Mouse (Mus musculus): ENCODE measurements around the gene Tcf7l2. TPM values are rescaled to one million over a fixed set of nuclear protein-coding genes. Genes with fewer than 3 reads are reported as not detected.

Gene Tcf7l2
- total RNA-seq (2022): 10 to 100 TPM in 1 of 4 experiments, 1 to 10 TPM in 3; 5.7 to 10.7 (median 7.7) TPM

DNA sequence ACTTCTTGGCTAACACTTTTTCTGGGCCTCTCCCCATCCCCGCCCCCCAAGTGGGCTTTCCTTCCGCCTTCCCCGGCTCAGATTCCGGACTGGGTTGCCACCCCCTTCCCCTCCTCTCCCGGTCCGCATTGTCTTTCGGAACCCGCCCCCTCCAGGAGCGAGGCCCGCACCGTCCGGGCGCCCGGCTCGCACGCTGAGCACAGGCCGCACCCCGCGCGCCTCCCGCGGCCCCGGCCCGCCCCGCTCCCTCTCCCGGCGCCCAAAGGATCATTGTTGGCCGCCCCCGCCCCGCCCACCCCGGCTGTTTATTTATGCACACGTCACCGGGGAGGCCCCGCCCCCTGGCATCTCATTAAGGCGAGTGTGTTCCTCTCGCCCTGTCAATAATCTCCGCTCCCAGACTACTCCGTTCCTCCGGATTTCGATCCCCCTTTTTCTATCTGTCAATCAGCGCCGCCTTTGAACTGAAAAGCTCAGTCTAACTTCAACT is at the start of gene Tcf7l2:
Tcf7l2 (plus strand) TSS at position 382 of the 490 bp plus-strand sequence.
- peak; percentile 88 to 91 for DNase-seq (ENCODE audit: low spot score in 2 of 2)

DNA sequence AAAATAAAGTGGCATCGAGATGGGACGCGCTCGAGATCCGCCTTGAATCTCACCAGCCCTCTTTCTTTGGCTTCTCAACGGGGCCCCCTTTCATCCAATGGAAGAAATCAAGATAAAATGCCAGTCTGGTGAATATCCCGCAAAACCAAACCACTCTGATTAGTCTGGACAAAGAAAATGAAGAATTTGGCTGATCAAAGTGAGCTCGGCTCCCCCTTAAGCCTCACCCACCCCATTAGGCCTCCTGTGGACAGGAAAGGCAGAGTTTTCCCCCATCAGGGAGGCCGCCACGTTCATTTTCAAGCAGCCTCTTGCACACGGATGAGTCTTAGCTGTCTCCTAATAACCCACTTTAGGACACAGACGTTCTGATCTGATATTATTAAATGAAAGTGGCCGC is 47.0 kb upstream of the Tcf7l2 start:
- no peak for DNase-seq (ENCODE audit: low spot score in 2 of 2)

DNA sequence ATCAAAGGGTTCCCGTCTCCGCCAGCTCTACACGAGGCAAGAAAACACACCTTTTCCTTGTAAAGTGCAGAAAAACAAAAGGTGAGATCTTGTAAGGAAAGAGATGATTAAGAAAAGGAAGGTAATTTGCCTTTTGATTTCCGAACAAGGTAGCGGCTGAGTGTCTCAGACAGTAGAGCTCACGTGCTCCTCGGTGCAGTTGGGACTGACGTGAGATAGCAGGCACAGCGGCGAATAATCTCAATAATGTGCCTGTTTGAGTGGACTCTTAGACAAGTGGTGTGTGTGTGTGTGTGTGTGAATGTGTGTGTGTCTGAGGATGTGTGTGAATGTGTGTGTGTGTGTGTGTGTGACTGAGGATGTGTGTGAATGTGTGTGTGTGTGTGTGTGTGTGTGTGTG is 46.2 kb upstream of the Tcf7l2 start:
- no peak for DNase-seq (ENCODE audit: low spot score in 2 of 2)

DNA sequence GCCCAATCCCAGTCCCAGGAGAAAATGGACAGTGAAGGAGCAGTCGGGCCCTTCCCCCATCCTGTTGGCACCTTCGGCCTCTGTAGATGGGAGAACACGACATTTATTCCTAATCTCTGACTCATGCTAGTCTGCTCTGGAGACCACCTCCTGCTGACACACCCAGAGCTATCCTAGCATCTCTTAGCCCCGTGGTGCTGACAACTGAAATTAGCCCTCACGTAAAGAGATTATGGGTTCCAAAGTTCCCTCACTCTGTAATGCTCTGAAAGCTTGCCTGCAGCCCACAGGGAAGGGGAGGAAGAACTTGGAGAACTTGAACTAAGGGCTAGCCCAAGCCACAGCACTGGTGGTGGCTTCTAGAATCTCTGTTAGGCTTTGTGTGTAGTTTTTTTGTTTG is 42.7 kb upstream of the Tcf7l2 start:
- DNase-seq (ENCODE audit: low spot score in 2 of 2): no peak

DNA sequence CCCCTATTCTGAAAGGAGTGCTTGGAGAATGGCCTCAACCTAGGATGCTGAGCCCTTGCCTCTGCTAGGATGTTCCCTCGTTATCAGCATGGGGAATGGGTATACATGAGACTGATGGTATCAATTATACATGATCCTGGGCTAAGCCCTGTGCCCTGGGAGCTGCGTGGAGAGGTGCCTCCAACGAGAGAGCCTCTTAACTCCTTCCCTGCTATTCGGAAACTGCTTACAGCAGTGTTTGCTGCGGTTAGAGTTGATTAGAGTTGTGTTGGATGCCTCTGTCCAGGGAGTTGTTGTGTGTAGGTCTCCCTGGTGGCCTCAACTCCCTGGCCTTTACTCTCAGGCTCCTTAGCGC is 41.4 kb upstream of the Tcf7l2 start:
- no peak for DNase-seq (ENCODE audit: low spot score in 2 of 2)

DNA sequence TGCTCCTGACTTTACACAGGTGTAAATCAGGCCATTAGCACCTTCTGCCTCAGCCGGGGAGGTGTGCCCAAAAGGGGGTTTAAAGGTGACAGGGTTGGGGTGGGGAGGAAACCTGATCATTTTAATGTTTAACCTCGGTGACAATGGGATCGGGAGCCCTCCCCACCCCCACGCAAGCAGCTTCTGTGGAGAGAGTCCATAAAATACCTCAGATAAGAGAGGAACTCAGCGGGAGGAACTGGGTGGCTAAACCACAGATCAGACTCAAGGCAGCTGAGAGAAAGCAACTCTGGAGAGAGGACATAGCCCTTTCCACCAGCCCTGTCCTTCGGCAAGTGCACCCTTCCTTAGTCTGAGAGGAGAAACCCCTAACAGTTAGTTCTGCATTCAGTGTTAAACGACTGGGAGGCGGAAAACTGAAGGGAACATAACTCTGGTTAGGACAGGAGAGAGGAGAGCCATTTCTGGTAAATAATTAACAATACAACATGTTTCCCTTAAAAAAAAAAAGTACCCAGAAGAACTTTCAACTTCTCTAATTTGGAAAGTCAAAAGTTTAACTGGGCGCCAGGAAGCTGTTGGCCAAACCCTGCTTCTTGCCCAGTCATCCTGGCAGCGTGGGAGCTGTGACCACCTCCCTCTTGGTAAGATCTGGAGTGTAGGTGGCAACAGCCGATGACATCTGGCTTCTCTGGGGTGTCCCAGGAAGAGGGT is 40.9 kb upstream of the Tcf7l2 start:
- no peak for DNase-seq (ENCODE audit: low spot score in 2 of 2)

DNA sequence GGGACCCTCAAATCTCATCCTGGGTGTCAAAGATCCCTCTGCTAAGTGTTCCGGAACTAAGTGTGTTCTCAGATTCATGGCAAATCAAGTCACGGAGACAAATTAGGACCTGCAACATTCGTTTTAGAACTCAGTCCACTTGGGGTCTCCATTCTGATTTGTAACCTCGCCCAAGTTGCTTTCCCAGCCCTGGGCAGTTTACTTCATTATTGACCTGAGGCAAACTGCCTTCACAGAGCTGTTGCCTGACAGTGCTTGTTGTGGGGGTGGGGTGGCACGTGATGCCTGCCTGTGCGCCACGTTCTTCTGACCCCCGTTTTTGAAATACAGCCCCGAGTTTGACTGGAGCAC is 40.4 kb upstream of the Tcf7l2 start:
- DNase-seq (ENCODE audit: low spot score in 2 of 2): no peak

DNA sequence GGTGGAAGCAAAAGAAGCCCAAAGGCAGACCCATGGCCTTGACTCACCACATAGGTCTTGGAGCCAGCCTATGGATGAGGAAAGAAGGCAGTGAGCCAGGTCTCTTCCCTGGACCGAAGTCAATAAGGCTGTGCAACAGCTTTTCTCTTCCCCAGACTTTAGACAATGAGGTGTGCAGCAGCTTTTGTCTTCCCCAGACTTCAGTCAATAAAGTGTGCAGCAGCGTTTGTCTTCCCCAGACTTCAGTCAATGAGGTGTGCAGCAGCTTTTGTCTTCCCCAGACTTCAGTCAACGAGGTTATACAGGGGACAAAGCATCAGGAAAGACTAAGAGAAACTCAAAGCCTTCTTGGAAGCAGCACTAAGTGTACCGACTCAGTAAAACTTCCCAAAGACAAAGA is 39.5 kb upstream of the Tcf7l2 start:
- DNase-seq (ENCODE audit: low spot score in 2 of 2): no peak

DNA sequence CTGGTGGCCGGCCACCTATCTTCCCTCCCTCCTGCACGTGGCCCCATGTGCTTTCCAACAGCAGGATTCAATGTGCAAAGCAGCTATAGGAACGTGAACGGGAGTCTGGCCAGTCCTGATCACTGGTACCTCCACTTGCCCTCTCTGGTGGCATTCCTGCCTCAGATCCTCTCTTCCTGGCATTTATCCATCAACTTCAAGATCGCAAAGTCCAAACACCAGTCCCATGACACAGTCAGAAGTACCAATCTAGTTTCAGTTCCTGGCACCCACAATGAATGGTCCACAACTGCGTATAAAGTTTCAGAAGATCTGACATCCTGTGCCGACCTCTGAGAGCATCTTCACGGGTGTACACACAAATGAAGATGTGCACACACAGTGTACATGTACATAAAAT is 38.9 kb upstream of the Tcf7l2 start:
- no peak for DNase-seq (ENCODE audit: low spot score in 2 of 2)

DNA sequence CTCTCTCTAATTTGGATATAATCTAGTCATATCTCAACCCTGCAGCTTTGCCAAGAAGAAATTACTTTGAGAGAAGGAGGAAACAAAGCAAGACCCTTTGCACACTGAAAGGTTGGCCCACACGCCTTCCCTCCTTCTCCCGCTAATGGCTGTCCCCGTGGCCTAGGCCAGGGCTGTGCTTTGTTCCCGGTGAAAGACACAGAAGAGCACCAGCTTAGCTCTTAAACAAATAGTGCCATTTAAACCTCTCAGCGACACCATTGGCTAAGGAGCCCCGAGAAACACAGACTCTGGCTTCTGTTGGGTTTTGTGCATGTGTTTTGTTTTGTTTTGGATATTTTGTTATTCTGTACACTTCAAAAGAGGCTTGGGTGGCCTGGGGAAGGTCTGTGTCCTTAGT is 37.5 kb upstream of the Tcf7l2 start:
- DNase-seq (ENCODE audit: low spot score in 2 of 2): no peak

DNA sequence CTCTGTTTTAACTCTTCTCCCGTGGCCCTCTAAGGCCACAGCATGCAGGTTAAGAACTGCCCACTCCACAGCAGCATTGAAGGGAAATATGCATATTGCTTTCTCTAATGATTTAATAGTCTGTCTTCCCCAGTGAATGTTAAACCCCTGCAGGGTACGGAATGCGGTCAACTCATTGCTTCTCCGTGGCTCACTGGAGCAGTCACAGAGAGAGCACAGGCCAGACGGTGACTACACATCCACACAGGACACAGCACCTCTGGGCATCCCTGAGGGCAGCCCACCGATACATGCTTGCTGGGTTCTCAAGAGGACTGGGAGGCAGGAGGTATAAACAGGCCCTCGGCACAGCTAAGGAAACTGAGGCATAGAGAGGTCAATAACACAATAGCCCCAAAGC is 35.3 kb upstream of the Tcf7l2 start:
- DNase-seq (ENCODE audit: low spot score in 2 of 2): no peak

DNA sequence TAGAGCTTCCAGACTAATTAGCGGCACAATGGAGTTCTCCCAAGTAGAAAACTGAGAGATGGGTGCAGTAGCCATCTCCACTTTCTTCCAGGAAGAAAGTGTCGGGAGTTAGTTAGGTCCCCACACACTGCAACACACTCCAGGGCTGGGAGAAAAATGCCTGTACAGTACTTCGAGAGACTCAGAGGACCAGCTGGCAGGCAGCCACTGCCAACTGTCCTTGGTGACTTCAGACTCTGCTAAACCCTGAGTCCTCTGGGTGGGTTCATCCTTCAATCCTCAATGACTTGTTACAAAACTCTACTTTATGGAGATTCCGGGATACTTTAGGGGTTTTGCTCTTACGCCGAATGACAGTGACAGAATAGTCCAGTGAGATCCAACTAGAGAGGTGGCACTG is 34.8 kb upstream of the Tcf7l2 start:
- no peak for DNase-seq (ENCODE audit: low spot score in 2 of 2)

DNA sequence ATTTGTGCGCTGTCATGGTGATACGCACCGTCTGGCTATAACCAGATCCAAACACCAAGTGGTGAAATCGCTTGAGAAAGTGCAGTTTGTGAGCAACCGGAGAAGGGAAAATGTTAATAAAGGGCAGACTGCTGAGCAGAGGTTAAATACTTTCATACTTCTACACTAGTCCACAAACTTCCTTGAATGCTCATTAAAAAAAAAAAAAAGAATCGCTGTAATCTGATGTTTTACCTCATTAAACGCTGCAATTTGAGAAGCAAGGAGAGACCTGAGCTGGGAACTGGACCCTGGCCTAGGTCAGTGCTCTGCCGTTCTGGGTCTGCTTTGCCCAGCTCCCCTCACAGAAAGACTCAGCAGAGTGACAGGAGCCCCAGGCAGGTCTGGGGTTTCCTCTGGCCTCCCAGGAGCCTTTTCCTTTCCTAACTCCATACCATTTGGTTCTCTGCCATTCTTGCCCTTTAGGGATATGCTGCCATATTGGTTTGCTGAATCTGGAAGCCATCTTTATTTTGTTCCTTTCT is 33.5 kb upstream of the Tcf7l2 start:
- no peak for DNase-seq (ENCODE audit: low spot score in 2 of 2)

DNA sequence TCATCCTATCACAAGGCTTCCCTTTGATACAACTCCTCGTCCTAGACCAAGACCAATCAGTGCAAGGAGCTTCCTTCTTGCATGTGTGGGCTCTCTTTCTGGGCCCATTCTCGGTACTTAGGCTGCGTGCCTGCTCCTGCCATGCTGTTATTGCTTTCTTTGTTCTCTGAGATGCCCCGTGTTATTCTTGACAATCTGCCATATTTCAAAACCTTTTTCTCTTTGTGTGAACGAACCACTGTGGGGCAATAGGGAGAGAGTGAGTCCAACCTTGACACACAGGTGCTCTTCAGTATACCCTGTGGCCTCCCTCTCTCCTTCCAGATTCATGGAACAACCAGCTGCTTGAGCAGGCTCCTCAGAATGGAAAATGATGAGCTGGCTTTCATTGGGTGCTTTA is 30.8 kb upstream of the Tcf7l2 start:
- DNase-seq (ENCODE audit: low spot score in 2 of 2): no peak

DNA sequence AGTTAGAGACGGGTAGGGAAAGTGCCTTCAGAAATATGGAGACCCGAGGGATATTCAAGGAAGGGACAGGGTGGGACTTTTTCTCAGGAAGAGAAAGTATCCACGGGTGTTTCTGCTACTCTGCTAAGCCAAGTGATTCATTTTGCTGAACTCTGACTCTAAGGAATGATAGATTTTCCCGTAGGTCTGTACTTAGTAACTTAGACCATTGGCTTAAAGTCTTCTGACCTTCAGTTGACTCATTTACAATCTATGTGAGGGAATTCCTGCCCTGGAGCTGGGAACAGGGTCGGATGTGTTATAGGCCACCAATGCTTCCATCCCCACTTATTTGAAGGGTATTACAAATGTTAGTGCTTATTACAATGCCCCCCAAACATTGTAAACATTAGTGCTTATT is 29.9 kb upstream of the Tcf7l2 start:
- DNase-seq (ENCODE audit: low spot score in 2 of 2): no peak

DNA sequence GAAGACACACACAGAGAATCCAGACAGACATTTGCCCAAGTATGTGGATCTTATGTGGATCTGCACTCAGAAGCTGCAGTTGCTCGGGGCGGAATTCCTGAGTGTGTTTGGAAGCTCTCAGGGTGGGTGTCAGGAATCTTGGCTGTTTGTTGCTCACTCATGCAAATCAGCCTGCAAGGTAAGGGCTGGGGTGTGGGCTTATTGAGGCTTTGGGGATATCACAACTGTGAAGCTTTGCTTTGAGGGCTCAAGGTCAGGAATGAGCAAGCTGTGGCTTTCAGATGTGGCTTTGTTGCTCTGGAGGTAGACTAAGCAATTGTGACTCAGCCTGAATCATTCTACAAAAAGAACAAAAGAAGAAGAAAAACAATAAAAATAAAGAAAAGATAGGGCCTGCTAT is 28.9 kb upstream of the Tcf7l2 start:
- DNase-seq (ENCODE audit: low spot score in 2 of 2): no peak

DNA sequence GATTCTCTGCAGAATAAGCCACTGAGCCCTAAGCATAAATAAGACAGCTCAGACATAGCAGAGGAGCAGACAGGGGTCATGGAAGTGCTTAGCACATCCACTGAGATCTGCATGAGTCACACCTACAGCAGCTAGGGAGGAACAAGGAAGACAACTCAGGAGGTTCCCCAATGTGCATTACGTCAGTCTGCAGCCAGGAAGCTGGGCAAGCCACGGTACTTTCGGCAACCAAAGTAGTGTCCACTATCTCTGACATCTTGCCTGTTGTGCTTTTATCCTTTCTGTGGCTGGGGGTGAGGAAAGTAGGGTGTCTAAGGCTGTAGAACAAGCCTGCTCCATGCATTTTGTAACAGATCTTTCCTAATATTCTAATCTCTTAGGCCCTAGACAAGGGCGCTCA is 27.6 kb upstream of the Tcf7l2 start:
- no peak for DNase-seq (ENCODE audit: low spot score in 2 of 2)

DNA sequence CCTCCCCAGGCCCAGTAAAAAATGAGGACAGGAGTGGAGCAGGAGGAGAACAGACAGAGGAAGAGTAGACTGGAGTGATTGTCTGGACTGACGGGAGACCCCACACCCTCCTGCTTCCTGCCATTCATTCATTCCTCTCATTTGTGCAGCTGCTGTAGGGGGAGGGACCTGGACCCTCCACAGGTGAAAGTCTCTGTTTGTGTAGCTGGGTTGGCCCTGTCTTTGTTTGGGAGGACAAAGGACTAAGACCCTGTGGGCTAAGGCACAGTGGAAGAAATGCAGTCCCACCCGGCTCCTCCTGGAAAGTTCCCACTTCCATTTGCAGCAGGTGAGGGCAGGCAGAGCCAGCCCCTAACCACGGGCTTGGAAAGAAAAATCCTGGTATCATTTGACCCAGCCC is 27.0 kb upstream of the Tcf7l2 start:
- DNase-seq (ENCODE audit: low spot score in 2 of 2): no peak

DNA sequence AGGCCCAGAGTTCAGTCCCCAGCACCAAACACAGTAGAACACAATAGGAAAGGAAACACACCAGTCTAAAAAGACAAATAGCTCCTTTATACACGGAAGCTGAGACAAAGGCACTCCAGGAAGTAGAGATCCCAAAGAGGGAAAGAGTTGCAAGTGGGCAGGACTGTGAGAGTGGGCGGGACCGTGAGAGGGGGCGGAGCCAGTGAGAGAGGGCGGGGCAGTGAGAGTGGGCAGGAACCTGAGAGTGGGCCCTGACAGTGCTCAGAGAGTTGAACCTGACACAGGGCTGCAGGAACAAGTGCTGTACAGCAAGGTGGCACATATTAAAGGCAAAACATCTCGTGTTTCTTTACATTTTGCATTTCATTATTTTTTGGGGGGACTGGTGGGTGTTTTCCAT is 22.5 kb upstream of the Tcf7l2 start:
- DNase-seq (ENCODE audit: low spot score in 2 of 2): no peak

DNA sequence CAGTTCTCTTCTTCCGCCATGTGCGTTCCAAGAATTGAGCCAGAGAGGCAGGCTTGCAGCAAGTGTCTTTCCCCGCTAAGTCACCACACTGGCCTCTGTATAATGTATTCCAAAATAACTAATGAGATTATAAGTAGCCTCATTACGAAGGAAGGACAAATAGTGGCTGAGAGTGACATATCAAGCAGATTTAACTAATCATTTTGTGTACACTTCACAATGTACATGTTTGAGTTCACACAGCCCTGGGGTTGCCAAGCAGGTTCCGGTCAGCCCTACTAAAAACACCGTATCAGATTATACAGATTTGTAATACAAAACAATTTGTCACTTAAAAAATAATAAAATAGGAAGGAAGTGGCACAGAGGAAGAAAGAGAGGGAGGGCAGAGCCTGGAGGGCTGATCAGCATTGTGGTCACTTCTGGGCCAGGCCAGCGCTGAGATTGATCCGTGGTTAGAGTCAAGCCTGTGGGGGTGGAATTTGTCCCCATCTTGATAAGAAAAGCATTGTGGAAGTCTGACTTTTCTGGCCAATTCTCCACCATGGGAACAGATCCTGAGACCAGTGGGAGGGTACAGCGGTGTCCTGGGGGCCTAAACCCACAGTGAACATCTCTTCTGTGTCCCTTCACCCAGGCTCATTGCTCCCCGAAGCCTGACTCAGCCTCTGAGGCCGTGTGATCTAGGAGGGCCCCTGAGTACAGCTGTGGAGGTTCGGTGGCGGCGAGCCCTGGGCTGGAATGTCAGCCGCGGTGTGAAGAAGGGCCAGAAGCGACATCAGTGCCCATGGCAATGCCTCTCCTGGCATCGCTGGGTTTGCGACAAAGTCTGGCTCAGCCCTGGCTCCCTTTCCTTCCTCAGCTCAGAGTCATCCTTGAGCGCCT is 21.9 kb upstream of the Tcf7l2 start:
- DNase-seq (ENCODE audit: low spot score in 2 of 2): no peak

DNA sequence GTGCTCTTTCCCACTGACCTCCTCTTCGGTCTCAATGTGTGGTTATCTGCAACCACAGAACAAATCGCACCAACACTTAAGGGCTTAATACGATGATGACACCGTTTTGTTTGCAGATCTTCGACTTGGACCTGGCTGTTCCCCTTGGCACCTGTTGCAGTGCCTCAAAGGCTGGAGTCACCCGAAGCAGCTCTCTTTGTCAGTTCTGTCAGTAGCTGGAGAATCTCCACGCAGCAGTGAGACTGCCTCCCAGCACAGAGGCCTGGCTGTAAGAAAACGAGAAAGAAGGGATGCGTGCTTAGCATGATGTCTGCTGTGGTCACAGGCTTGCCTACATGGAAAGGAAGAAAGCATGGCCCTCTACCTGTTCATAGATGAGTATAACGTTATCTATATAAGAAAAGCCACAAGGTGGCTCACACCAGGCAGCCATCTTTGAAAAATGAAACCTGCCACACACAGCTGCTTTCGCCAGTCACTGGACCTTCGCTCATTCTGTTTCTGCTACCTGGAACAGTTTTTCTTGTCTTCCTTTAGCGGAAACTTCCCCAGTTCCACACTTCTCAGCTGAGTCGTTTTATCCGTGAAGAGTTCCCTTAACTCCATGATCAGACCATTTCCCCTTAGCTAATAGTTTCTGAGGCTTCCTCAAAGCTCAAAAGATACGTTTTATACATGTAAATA is 21.1 kb upstream of the Tcf7l2 start:
- DNase-seq (ENCODE audit: low spot score in 2 of 2): no peak

DNA sequence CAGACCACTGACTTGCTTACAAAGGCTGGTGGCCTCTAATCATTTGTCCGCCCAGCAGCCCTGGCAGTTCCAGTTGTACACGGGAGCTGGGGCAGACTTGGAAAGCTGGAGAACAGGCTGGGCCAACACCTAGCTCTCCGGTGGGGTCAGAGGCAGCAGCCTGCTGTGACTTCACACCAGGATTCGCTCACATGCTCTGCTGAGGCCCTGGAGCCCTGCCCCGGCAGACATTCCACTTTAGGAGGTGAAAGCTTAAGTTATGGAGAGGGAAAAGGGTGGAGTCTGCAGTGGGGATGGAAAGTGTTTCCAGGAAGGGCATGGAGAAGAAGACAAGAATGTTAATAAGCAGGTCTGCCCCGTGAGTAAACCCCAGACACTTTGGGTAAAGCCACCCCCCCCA is 19.2 kb upstream of the Tcf7l2 start:
- DNase-seq (ENCODE audit: low spot score in 2 of 2): no peak

All from gastrocnemius, adult 8-10 months (tissue).